Mouse (Mus musculus) spleen, adult 2 months (tissue): Measurements from ENCODE around the gene Dnajb6. TPM values are rescaled to one million over a fixed set of nuclear protein-coding genes. Genes with fewer than 3 reads are reported as not detected.

Source experiments
- DNase-seq, 2 experiments: peaks; one replicate each; pipeline versions ENCODE4 v3.0.0 to v3.0.0-alpha.2; 2012 to 2021; ENCODE audit warnings: low spot score in 2 of 2, low read depth in 1 of 2
- H3K27ac ChIP-seq: fragments of 200-500 bp; 2 replicates; pipeline ENCODE4 v1.5.1; 2012; ENCODE audit warnings: low read length, inconsistent platforms; ENCODE audit not compliant: insufficient read depth
- H3K27me3 ChIP-seq: fragments of 200-500 bp; 2 replicates; pipeline ENCODE4 v1.6.1; 2012; ENCODE audit warnings: mild to moderate bottlenecking, moderate library complexity, low read length, inconsistent platforms; ENCODE audit not compliant: control insufficient read depth, insufficient read depth
- H3K36me3 ChIP-seq: fragments of 200-500 bp; 2 replicates; pipeline ENCODE4 v1.6.1; 2012; ENCODE audit warnings: mild to moderate bottlenecking, low read length, inconsistent platforms; ENCODE audit not compliant: control insufficient read depth, insufficient read depth
- H3K4me1 ChIP-seq: fragments of 200-500 bp; 2 replicates; pipeline ENCODE4 v1.6.1; 2011; ENCODE audit warnings: inconsistent platforms; ENCODE audit not compliant: control insufficient read depth, insufficient read depth, insufficient read length
- H3K4me3 ChIP-seq: fragments of 200-500 bp; 2 replicates; pipeline ENCODE4 v1.5.1; 2011; ENCODE audit warnings: mild to moderate bottlenecking, inconsistent platforms; ENCODE audit not compliant: insufficient read depth, insufficient read length; ENCODE audit errors: extremely low read depth
- CTCF ChIP-seq: fragments of 200-500 bp; IDR thresholded peaks from 2 replicates; pipeline ENCODE4 v1.5.1; 2011; ENCODE audit warnings: mild to moderate bottlenecking, inconsistent platforms; ENCODE audit not compliant: insufficient read depth, insufficient read length, insufficient replicate concordance; ENCODE audit errors: extremely low read depth
- POLR2A ChIP-seq: fragments of 200-500 bp; IDR thresholded peaks from 2 replicates; pipeline ENCODE4 v1.6.1; 2011; ENCODE audit warnings: low read depth, low read length, inconsistent platforms
- WGBS: fragments of 180-500 bp; shearing (Covaris S2); methylation state at CpG from one replicate; pipeline ENCODE4 v1.1.7; 2018; 5-methylcytosine and 5-hydroxymethylcytosine counted together
- polyA plus RNA-seq: library from polyadenylated mRNA; depleted of rRNA; stranded (reverse); fragments of >200 nt; gene quantifications from 2 replicates; pipeline ENCODE4 v1.2.3, GENCODE M21; 2012

The Dnajb6 gene
- polyA plus RNA-seq, 1 experiment = 32.8 TPM

- 87% methylated on average over 5 of the region's 5 CpGs for WGBS
- Histone ChIP-seq H3K4me3 (no peak overlapping the region), H3K27ac (no peak overlapping the region), H3K4me1 (peaks cover 4% of the 10 kb centered on the region; the same call in 1 of the 2 replicates), H3K27me3 (no peaks in the 10 kb centered on the region), H3K36me3 (no peaks in the 10 kb centered on the region)
- TF ChIP-seq POLR2A = no peak
- no peak for TF ChIP-seq CTCF
- DNase-seq = no peak
Observed at GRCm38 (mm10) chr5:29847494-29847893, 112.0 kb downstream of the Dnajb6 start.

GRCm38 (mm10) chr5:29848091-29848490 lies 112.6 kb downstream of the Dnajb6 start:
- TF ChIP-seq POLR2A (no peak), CTCF (no peak)
- no peaks in the 10 kb centered on the region for H3K36me3 ChIP-seq
- H3K4me3 ChIP-seq = no peak overlapping the region
- no peak for DNase-seq
- 84% methylated on average over 2 of the region's 2 CpGs for WGBS
- H3K4me1 ChIP-seq = peaks cover 5% of the 10 kb centered on the region; the same call in 1 of the 2 replicates
- no peaks in the 10 kb centered on the region for H3K27me3 ChIP-seq
- no peak overlapping the region for H3K27ac ChIP-seq

GRCm38 (mm10) chr5:29852376-29852775 lies 116.9 kb downstream of the Dnajb6 start:
- H3K4me1 ChIP-seq = peaks cover 17% of the 10 kb centered on the region
- H3K4me3 ChIP-seq = no peak overlapping the region
- WGBS = 43% methylated on average over 8 of the region's 8 CpGs
- DNase-seq = no peak
- H3K27me3 ChIP-seq = no peaks in the 10 kb centered on the region
- H3K36me3 ChIP-seq = no peaks in the 10 kb centered on the region
- no peak for TF ChIP-seq CTCF
- no peak overlapping the region for H3K27ac ChIP-seq

- Histone ChIP-seq H3K4me1 (peaks cover 17% of the 10 kb centered on the region), H3K27me3 (no peaks in the 10 kb centered on the region), H3K27ac (no peak overlapping the region), H3K36me3 (no peaks in the 10 kb centered on the region), H3K4me3 (no peak overlapping the region)
- TF ChIP-seq CTCF (no peak), POLR2A (no peak)
- peak in 1 of 2 experiments; percentile 22 for DNase-seq
- 22% methylated on average over 1 of the region's 1 CpGs for WGBS
Observed at GRCm38 (mm10) chr5:29853035-29853434, 117.5 kb downstream of the Dnajb6 start.

GRCm38 (mm10) chr5:29854376-29854775 lies 118.9 kb downstream of the Dnajb6 start:
- no peak overlapping the region for H3K4me3 ChIP-seq
- H3K4me1 ChIP-seq = peaks cover 17% of the 10 kb centered on the region
- TF ChIP-seq CTCF = no peak
- TF ChIP-seq POLR2A = no peak
- 12% methylated on average over 5 of the region's 5 CpGs for WGBS
- DNase-seq = no peak
- H3K27me3 ChIP-seq = no peaks in the 10 kb centered on the region
- no peaks in the 10 kb centered on the region for H3K36me3 ChIP-seq
- H3K27ac ChIP-seq = no peak overlapping the region

- DNase-seq = no peak
- no peaks in the 10 kb centered on the region for H3K36me3 ChIP-seq
- no peak overlapping the region for H3K27ac ChIP-seq
- no peak overlapping the region for H3K4me3 ChIP-seq
- H3K27me3 ChIP-seq = no peaks in the 10 kb centered on the region
- 53% methylated on average over 1 of the region's 1 CpGs for whole genome bisulfite sequencing
- TF ChIP-seq POLR2A (no peak), CTCF (no peak)
- peaks cover 17% of the 10 kb centered on the region for H3K4me1 ChIP-seq
Observed at GRCm38 (mm10) chr5:29854971-29855370, 119.5 kb downstream of the Dnajb6 start.

- Histone ChIP-seq H3K4me1 (no peaks in the 10 kb centered on the region), H3K36me3 (no peaks in the 10 kb centered on the region), H3K27ac (no peak overlapping the region), H3K4me3 (no peak overlapping the region), H3K27me3 (no peaks in the 10 kb centered on the region; the same call in 1 of the 2 replicates)
- WGBS = 64% methylated on average over 3 of the region's 3 CpGs
- no peak for DNase-seq
- TF ChIP-seq POLR2A (no peak), CTCF (no peak)
Observed at GRCm38 (mm10) chr5:29861522-29861921, 126.0 kb downstream of the Dnajb6 start.

- no peak overlapping the region for H3K27ac ChIP-seq
- no peaks in the 10 kb centered on the region for H3K36me3 ChIP-seq
- 96% methylated on average over 5 of the region's 5 CpGs for WGBS
- no peaks in the 10 kb centered on the region for H3K4me1 ChIP-seq
- H3K27me3 ChIP-seq = no peaks in the 10 kb centered on the region; the same call in 1 of the 2 replicates
- no peak for DNase-seq
- TF ChIP-seq CTCF = no peak
- no peak for TF ChIP-seq POLR2A
- no peak overlapping the region for H3K4me3 ChIP-seq
Observed at GRCm38 (mm10) chr5:29862388-29862787, 126.9 kb downstream of the Dnajb6 start.
